Mouse (Mus musculus) heart, postnatal 4 days (tissue): ENCODE results near the gene Cldn5. TPM values are rescaled to one million over a fixed set of nuclear protein-coding genes. Genes with fewer than 3 reads are reported as not detected.

Experiments
- DNase-seq: peaks from one replicate; pipeline ENCODE4 v3.0.0; 2021
- total RNA-seq, 2 experiments: library from RNA; stranded (reverse); gene quantifications; 2 replicates each; pipeline ENCODE4 v1.2.3; 2021

Cldn5 gene
- total RNA-seq, 2 experiments from 2014 or later = 85.2 to 89.4 TPM

- DNase-seq = no peak
Measured at GRCm38 (mm10) chr16:18785485-18785884, 8.8 kb downstream of the Cldn5 start.

DNA sequence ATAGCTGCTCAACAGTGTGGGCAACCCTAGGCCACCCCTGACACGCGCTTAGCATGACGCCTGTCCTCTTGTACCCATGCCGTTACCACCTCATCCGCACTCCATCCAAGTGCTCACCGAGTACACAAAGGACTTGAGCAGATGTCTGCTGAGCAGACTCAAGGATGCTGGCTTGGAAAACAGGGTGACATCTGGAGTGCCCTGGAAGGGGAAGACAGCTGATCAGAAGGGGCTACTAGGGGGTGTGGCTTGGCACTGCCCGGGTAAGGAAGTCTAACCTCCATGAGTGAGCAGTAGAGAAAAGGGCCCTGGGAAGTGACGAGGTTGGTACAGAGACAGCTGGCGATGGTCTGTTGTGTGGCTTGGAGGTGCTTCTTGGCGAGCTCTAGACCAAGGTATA lies 10.0 kb downstream of the Cldn5 start:
- DNase-seq = no peak

DNA sequence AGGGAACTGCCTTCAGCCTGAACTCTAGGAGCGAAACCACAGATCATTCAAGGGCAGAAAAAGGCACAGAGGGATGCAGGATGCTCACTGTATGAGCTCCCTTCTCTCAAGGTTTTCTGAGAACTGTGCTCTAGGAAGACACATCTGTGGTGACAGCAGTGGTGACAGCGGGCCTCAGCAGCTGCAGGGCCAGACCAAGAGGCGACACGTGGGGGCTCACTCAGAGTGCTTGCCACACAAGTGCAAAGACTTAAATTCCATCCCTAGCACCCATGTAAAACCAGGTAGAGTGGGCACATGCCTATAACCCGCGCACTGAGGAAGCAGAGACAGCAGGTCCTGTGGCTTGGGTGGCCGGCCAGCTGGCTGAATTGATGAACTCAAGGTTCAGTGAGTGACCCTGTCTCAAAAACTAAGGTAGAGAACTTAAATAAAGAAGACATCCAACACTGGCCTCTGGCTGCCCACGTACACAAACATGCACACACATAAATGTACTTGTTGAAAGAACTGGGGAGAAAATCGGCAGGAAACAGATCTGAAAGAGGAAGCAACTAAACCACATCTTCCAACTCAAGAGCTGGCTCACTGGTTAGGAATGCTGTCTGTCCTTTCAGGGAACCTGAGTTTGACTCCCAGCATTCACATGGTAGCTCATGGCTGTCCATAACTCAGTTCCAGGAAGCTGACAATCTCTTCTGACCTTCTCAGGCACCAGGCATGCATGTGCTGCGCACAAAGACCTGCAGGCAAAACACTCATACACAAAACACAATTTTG lies 12.2 kb downstream of the Cldn5 start:
- DNase-seq = no peak

- no peak for DNase-seq
Measured at GRCm38 (mm10) chr16:18795223-18795899, 18.7 kb downstream of the Cldn5 start.

GRCm38 (mm10) chr16:18796645-18797044 lies 20.0 kb downstream of the Cldn5 start:
- no peak for DNase-seq

DNA sequence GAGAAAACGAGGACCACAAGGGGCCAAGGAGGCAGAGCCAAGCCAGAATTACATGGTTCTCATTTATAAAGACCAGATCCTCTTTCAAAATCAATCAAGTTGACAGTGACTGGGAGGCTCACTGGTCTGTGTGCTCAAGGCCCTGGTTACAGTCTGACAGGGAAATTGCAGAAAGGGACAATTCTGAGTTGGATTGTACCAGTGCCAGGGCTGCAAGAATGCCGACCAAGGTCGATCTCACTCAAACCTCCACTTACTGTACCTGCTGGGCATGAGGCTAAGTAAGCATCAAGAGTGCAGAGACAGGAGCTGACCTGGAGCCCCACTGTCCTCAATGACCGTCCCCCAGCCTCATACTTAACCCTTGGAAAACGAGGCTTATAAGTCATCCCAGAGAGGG lies 21.5 kb downstream of the Cldn5 start:
- no peak for DNase-seq

- peak; percentile 54 for DNase-seq
Measured at GRCm38 (mm10) chr16:18798841-18799240, 22.2 kb downstream of the Cldn5 start.

GRCm38 (mm10) chr16:18805746-18806145 lies 29.1 kb downstream of the Cldn5 start:
- DNase-seq = no peak

DNA sequence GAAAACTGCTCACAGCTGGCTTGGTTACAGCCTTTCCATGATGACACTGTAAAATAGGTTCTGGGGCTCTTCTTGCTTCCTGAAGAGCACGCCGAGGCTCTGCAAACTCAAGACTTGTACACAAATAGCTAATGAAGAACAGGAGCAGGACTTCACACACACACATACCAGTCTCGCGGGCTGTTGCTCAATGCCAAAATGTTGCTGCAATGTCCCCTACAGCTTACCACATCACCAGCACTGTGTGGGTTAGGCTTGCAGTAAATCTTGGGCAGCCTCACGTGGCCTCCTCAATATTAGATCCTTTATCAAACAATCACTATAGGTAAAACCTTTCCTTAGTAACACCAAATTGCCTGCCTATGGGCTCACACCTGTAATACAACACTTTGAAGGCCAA lies 32.4 kb downstream of the Cldn5 start:
- DNase-seq = no peak

- DNase-seq = no peak
Measured at GRCm38 (mm10) chr16:18811032-18811431, 34.4 kb downstream of the Cldn5 start.

DNA sequence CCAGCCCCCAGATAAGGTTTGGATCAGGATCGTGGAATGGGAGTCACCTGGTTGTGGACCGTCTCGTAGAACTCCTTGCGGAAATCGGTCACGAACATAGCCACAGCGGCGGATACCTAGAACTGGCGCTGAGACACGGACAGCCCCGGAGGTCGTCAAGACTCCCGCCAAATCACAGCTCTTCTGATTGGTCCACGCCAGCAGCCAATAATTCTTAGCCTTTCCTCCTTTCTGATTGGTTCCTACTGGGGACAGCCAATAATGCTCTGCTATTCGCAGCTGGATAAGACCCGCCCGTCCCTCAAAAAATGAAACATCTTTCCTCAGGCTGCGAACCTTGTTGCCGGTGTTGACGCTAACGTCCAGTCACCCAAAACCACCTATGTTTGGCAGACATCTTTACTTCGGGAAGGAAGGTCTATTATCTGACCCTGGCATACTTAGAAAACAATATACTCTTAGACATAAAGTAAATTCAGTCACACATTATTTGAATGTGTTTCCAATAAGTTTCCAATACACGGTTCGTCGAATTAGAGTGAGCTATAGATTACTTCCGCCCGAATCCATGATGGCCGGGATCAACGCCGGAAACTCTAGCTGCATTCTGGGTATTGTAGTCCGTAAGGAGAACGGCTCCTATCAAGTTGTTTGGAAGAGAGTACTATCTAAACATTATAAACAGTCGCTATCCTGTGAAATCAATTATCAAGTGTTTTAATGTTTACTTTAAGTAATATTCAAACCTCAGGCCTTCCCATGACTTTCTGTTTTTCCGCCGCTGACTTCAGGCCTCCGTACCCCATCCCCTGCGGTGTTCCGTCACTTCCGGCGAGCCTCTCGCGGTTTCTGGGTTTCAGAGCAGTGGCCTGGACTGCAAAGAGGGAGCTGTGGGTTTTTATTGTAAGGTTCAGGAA lies 35.1 kb downstream of the Cldn5 start, which contains the start of the genes Ufd1 and Cdc45:
Gene Ufd1, plus strand, starts transcription at position 312 of the 917 bp plus-strand sequence.
Gene Cdc45, minus strand, starts transcription at position 520 of the 917 bp plus-strand sequence.
- DNase-seq = peak; percentile 91

DNA sequence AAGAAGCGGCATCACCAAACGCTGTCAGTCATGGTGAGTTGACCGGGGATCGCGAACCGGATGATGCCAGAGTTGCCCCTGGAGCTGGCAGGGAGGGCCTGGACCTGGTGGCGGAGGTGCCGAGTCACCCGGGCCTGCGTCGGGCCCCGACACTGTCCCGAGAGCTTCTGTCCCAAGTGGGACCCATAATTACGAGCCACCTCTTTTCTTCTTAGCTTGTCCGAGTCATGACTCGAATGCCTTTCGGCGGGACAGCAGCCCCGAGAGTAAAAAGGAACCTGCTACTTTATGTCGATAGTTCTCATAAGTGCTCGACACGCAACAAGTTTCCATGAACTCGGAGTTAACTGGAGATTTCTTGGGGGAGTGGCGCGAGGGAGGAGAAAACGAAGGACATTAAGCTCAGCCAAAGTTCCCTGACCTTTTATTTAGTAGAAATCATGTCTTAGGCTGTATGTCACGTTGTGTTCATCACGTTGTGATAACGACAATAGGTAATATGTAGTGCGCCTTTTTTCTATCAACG lies 35.8 kb downstream of the Cldn5 start:
- DNase-seq = no peak

DNA sequence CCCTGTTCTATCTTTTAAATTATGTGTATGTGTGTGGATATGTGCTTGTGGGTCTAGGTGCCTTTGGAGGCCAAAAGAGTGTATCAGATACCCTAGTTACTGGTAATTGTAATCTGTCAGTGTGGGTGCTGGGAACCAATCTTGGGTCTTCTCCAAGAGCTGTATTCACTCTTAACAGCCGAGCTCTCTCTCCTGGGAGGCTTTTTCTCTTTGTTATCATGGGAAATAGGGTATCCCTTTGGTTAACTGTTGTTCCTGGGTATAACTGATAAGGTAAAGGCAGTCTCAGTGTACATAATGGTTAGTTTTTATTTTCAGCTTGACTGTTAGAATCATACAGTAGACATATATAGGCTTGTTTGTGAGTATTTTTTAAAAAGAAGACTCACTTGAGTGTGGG lies 45.7 kb downstream of the Cldn5 start:
- no peak for DNase-seq

- DNase-seq = no peak
Measured at GRCm38 (mm10) chr16:18822925-18823324, 46.3 kb downstream of the Cldn5 start.

Other genes with a start within 250 kb of the Cldn5 start
- under 1 TPM; 0.55 to 0.68 TPM for gene Tbx1, start 186.2 kb upstream of the Cldn5 start, total RNA-seq
- gene Gp1bb, start 154.4 kb upstream of the Cldn5 start, total RNA-seq = 1 to 10 TPM in 1 of 2 experiments, under 1 TPM in 1; 0.32 to 1.1 TPM
- 1 to 10 TPM; 4.0 to 5.1 TPM for gene Gm49601, start 150.4 kb upstream of the Cldn5 start, total RNA-seq
- gene Sept5, start 146.9 kb upstream of the Cldn5 start, total RNA-seq = 10 to 100 TPM; 10.4 to 15.2 TPM
- gene Ufd1, start 34.9 kb downstream of the Cldn5 start, total RNA-seq = 10 to 100 TPM; 73.1 to 76.0 TPM
- gene Cdc45, start 35.1 kb downstream of the Cldn5 start, total RNA-seq = 10 to 100 TPM; 23.6 to 24.0 TPM
- gene 2510002D24Rik, start 59.7 kb downstream of the Cldn5 start, total RNA-seq = 10 to 100 TPM; 18.8 to 20.8 TPM
- under 1 TPM; 0.09 to 0.52 TPM for gene Gm28539, start 59.7 kb downstream of the Cldn5 start, total RNA-seq
- gene Mrpl40, start 100.0 kb downstream of the Cldn5 start, total RNA-seq = 10 to 100 TPM; 60.2 to 60.7 TPM
- 10 to 100 TPM; 40.6 to 41.3 TPM for gene Hira, start 100.2 kb downstream of the Cldn5 start, total RNA-seq